Mouse (Mus musculus) C2C12 (cell line): ENCODE data around the gene Ptgr1. TPM values are rescaled to one million over a fixed set of nuclear protein-coding genes. Genes with fewer than 3 reads are reported as not detected.
A peak's percentile ranks its signal among the peaks of the same experiment; 100 is the strongest.

Experiments used
- H3K27me3 ChIP-seq: one replicate; pipeline ENCODE4 v1.6.1; 2011; ENCODE audit not compliant: control insufficient read depth, insufficient read depth, insufficient read length
- H3K36me3 ChIP-seq: one replicate; pipeline ENCODE4 v1.6.1; 2011; ENCODE audit not compliant: control insufficient read depth, insufficient read depth
- H3K4me3 ChIP-seq: one replicate; pipeline ENCODE4 v1.5.1; 2011; ENCODE audit warnings: mild to moderate bottlenecking, control low read depth; ENCODE audit not compliant: poor library complexity, insufficient read depth, severe bottlenecking
- H3K79me2 ChIP-seq: one replicate; pipeline ENCODE4 v1.6.1; 2011; ENCODE audit not compliant: control insufficient read depth, insufficient read depth
- H3K79me3 ChIP-seq: one replicate; pipeline ENCODE4 v1.6.1; 2011; ENCODE audit warnings: low read depth, control low read depth
- H3ac ChIP-seq: one replicate; pipeline ENCODE3; 2011; ENCODE audit warnings: low read depth; ENCODE audit not compliant: control insufficient read depth, insufficient read length
- CEBPB ChIP-seq: IDR thresholded peaks from one replicate; pipeline ENCODE4 v1.6.1; 2011; ENCODE audit warnings: low read depth, mild to moderate bottlenecking, control low read depth, moderate library complexity
- CTCF ChIP-seq: IDR thresholded peaks from one replicate; pipeline ENCODE4 v1.5.1; 2011; ENCODE audit not compliant: control insufficient read depth, insufficient read depth, insufficient read length
- FOSL1 ChIP-seq: IDR thresholded peaks from one replicate; pipeline ENCODE4 v1.8.0; 2011; ENCODE audit warnings: mild to moderate bottlenecking, low read length; ENCODE audit not compliant: poor library complexity, insufficient read depth, severe bottlenecking
- MAX ChIP-seq: IDR thresholded peaks from one replicate; pipeline ENCODE4 v1.6.1; 2011; ENCODE audit warnings: mild to moderate bottlenecking, control low read depth
- MYOD1 ChIP-seq: IDR thresholded peaks from one replicate; pipeline ENCODE4 v1.6.1; 2011; ENCODE audit warnings: low read depth; ENCODE audit not compliant: control insufficient read depth, insufficient read length
- MYOG ChIP-seq: IDR thresholded peaks from one replicate; pipeline ENCODE4 v1.6.1; 2011; ENCODE audit not compliant: control insufficient read depth, insufficient read length; ENCODE audit errors: extremely low read depth
- USF1 ChIP-seq: IDR thresholded peaks from one replicate; pipeline ENCODE4 v1.6.1; 2011; ENCODE audit warnings: low read depth, mild to moderate bottlenecking, control low read depth, moderate library complexity
- polyA plus RNA-seq: library from polyadenylated mRNA; unstranded; fragments of >200 nt; fragmentation: generic; extraction: Trizol; gene quantifications from one replicate; pipeline ENCODE4 v1.2.1, GENCODE M21; 2012; ENCODE audit warnings: missing spikeins

Ptgr1 gene
- polyA plus RNA-seq, 1 experiment, result 39.6 TPM

DNA sequence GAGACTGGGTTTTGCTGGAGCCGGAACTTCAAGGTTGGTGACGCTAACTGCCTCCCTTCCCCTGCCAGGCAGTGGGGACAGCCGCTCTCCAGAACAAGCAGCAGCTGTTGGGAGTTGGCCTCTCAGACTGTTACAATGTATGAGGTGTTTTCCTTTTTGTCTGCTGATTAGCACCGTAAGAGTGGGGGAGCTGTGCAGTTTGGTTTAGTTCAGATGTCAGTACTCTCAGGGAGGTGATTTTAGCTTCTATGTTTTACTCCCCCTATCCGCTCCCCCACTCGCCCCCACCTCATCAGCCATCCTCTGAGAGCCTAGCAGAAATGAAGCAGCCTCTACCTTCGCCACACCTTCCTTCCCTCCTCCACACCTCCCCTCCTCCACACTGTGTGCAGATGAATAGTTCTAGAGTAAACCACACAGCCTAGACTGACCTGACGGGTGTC lies 8.4 kb upstream of the Ptgr1 start:
- no peaks in the 10 kb centered on the region for H3K36me3 ChIP-seq
- no peak overlapping the region for H3ac ChIP-seq
- H3K27me3 ChIP-seq, result no peaks in the 10 kb centered on the region
- no peak overlapping the region for H3K4me3 ChIP-seq
- no peaks in the 10 kb centered on the region for H3K79me2 ChIP-seq
- no peaks in the 10 kb centered on the region for H3K79me3 ChIP-seq
- no peak for TF ChIP-seq MAX
- no peak for TF ChIP-seq USF1
- no peak for TF ChIP-seq CTCF
- TF ChIP-seq MYOG, result no peak
- no peak for TF ChIP-seq MYOD1
- TF ChIP-seq FOSL1, result no peak
- no peak for TF ChIP-seq CEBPB

GRCm38 (mm10) chr4:58994762-58995161 lies 7.8 kb upstream of the Ptgr1 start, which contains the start of gene Dnajc25:
TSS of gene Dnajc25 (plus strand) at chr4:58995062.
- H3K36me3 ChIP-seq, result no peaks in the 10 kb centered on the region
- no peak for TF ChIP-seq USF1
- TF ChIP-seq CTCF, result no peak
- TF ChIP-seq CEBPB, result no peak
- no peak for TF ChIP-seq MYOG
- no peak for TF ChIP-seq MAX
- no peaks in the 10 kb centered on the region for H3K27me3 ChIP-seq
- no peak within 1 kb of the TSS for H3ac ChIP-seq
- H3K4me3 ChIP-seq, result no peak within 1 kb of the TSS
- no peaks in the 10 kb centered on the region for H3K79me2 ChIP-seq
- no peaks in the 10 kb centered on the region for H3K79me3 ChIP-seq

DNA sequence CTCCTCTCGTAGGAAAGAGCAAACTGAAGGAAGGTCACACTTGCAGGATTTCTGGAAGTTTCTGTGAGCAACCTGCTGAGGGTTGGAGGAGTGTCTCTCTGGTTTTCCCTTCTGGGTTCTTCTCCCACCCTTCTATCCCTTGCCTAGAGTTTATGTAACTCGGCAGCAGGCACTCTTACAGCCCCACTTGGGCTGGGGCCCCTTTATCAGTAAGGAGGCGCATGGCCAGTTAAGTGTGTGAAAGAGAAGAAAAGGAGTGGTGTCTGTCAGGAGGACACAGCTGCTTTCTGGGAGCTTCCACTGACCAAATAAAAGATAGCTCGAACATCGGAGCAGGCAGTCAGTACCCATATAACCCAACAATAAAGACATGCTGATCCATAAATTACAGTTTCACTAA lies 5.3 kb upstream of the Ptgr1 start:
- Histone ChIP-seq H3K4me3 (no peak overlapping the region), H3K79me3 (no peaks in the 10 kb centered on the region), H3K36me3 (no peaks in the 10 kb centered on the region), H3ac (no peak overlapping the region), H3K79me2 (no peaks in the 10 kb centered on the region), H3K27me3 (no peaks in the 10 kb centered on the region)
- TF ChIP-seq MYOD1, result no peak

DNA sequence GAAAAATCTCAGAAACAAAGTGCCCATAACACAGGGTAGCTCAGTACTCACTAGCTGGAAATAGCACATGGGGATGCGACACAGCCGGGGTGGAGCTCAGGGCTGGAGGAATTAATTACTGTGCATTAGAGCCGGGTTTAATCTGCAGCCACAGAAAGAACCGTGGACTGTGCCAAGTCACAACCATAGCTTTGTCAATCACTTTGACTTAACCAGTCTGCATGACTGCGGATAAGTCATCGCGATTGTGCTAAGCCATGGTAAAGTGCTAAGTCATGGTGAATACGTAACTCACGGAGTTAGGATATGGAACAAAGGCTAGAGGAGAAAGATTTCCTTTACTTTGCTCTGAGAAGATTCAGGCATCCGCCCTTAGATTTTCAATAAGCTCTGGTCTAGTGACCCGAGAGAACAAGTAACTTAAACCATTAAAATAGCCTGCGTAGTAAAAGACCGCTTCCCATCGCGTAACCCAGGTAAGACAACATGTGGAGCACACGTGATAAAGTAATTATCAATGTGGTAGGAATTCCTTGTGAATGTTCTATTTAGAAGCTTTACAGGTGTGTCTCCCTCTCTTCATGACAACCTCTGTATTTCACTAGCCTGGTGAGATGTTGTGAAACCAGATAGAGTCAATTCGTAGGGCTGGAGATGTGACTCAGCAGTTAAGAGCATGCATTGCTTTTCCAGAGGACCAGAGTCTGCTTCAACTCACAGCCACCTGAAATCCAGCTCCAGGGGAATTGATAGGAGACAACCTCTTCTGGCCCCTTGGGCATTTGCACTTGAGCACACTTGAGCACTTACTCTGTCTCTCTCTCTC lies 3.9 kb upstream of the Ptgr1 start:
- no peak overlapping the region for H3ac ChIP-seq
- no peak overlapping the region for H3K4me3 ChIP-seq
- no peaks in the 10 kb centered on the region for H3K79me3 ChIP-seq
- no peaks in the 10 kb centered on the region for H3K27me3 ChIP-seq
- TF ChIP-seq USF1 (no peak), MYOG (no peak), CEBPB (no peak), FOSL1 (no peak), CTCF (no peak), MYOD1 (no peak), MAX (no peak)
- H3K79me2 ChIP-seq, result no peaks in the 10 kb centered on the region
- H3K36me3 ChIP-seq, result no peaks in the 10 kb centered on the region

DNA sequence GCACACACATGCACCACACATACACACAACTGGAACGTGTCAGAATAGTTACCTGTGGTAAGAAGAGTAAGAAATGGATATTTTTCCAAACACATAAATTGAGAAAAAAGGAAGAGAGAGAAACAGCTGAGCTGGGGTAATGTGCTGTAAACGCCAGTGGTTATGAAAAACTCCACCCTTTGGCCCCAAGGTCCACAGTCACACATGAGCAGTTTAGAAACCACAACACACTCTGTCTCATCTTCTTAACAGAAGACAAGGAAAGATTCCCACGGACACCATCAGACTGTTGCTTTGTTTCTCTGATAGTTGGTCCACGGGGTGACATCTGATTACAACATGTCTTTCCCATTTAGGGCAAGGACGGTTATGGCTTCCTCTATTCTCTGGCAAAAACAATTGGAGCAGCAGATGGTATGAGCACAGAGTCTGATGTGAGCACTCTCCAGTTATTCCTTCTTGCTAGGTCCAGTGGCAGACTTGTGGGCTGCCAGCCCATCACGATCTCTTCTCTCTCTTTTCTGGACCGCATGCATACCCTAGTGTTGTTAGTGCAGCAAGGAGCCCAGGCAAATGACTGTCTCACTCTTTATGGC lies 2.5 kb upstream of the Ptgr1 start:
- H3K36me3 ChIP-seq, result no peaks in the 10 kb centered on the region
- H3ac ChIP-seq, result no peak overlapping the region
- H3K4me3 ChIP-seq, result no peak overlapping the region
- H3K79me3 ChIP-seq, result no peaks in the 10 kb centered on the region
- TF ChIP-seq CEBPB, result no peak
- TF ChIP-seq CTCF, result no peak
- no peak for TF ChIP-seq FOSL1
- no peak for TF ChIP-seq MYOG
- TF ChIP-seq USF1, result no peak
- no peak for TF ChIP-seq MAX
- TF ChIP-seq MYOD1, result no peak
- no peaks in the 10 kb centered on the region for H3K27me3 ChIP-seq
- H3K79me2 ChIP-seq, result no peaks in the 10 kb centered on the region

DNA sequence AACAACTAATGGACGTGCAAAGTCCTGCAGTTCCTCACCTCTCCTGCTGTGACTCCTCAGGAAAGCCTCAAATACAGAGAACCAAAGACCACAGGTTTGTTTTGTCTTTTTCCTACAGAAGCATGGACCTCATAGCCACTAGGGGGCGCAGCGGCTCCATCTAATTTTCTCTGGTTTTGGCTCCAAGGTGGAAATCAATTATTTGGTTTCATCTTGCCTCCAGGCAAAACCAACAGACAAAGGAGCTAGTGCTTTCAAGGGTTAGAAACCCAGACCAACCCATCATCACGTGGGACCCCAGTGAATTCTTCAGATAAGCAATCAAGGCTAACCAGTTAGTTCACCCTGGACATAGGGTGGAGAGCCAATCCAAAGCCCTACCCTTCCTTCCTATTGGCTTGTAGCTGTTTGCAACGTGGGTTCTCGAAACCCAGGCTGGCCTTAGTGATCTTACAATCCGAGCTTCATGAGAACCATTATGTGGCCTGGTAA lies 1.7 kb downstream of the Ptgr1 start:
- Histone ChIP-seq H3K36me3 (peaks cover 4% of the 10 kb centered on the region), H3ac (no peak overlapping the region), H3K4me3 (peak overlapping the region; percentile 6), H3K79me2 (no peaks in the 10 kb centered on the region), H3K79me3 (no peaks in the 10 kb centered on the region), H3K27me3 (no peaks in the 10 kb centered on the region)
- TF ChIP-seq CTCF (peak; percentile 51), MYOD1 (no peak)
